In the genomic region with DNA sequence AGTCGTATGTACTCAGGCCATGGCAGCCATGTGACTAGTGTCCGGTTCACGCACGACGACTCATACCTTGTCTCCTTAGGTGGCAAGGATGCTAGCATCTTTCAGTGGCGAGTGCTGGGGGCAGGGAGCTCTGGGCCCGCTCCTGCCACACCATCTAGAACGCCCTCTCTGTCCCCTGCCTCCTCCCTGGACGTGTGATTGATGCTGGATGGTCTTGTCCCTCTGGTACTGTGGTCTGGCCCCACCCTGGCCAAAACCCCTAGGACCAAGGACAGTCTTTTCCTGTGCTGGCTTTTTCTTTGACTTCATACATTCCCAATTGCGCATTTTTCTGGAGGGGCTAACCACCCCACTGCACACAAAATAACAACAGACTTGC, we compare ENCODE assay signal across 8 mouse cellular contexts. TPM values are rescaled to one million over a fixed set of nuclear protein-coding genes. Genes with fewer than 3 reads are reported as not detected.
A peak's percentile ranks its signal among the peaks of the same experiment; 100 is the strongest.
DNase-seq lines count a peak whose midpoint lies in the region; ATAC-seq and TF ChIP-seq lines count a peak whose summit lies in the region.

No protein-coding gene starts in this region.

- no peaks in the 10 kb centered on the region for H3K9me3 ChIP-seq in erythroblast, embryonic 14.5 days (ENCODE audit: control insufficient read depth, low read length)
- H3K9me3 ChIP-seq in limb, embryonic 13.5 days: no peaks in the 10 kb centered on the region
- H3K9me3 ChIP-seq in stomach, embryonic 16.5 days (replicated peaks; ENCODE audit: control insufficient read depth, low read length): no peaks in the 10 kb centered on the region

- H3K27ac ChIP-seq in thymus, adult 2 months (ENCODE audit: control insufficient read depth, insufficient read depth, low read length): peak overlapping the region; percentile 64
- H3K27ac ChIP-seq in limb, embryonic 13.5 days: peak overlapping the region; percentile 99
- peak overlapping the region; percentile 76 for H3K27ac ChIP-seq in stomach, embryonic 16.5 days (ENCODE audit: low read length)

- 70% methylated on average over 10 of the region's 10 CpGs for WGBS in thymus, adult 2 months
- WGBS in limb, embryonic 13.5 days: 31% methylated on average over 10 of the region's 10 CpGs
- 37% methylated on average over 10 of the region's 10 CpGs for WGBS in stomach, embryonic 16.5 days

- H3K27me3 ChIP-seq in erythroblast, embryonic 14.5 days (ENCODE audit: control insufficient read depth): no peaks in the 10 kb centered on the region
- no peaks in the 10 kb centered on the region for H3K27me3 ChIP-seq in thymus, adult 2 months (ENCODE audit: control insufficient read depth, insufficient read depth, low read length)
- no peaks in the 10 kb centered on the region for H3K27me3 ChIP-seq in limb, embryonic 13.5 days
- no peaks in the 10 kb centered on the region for H3K27me3 ChIP-seq in stomach, embryonic 16.5 days (ENCODE audit: control insufficient read depth, insufficient read depth, low read length)

- H3K4me3 ChIP-seq in erythroblast, embryonic 14.5 days (replicated peaks): peak overlapping the region; percentile 100
- peak overlapping the region; percentile 35 for H3K4me3 ChIP-seq in thymus, adult 2 months (ENCODE audit: control insufficient read depth, insufficient read depth, low read length)
- peak overlapping the region; percentile 97 for H3K4me3 ChIP-seq in limb, embryonic 13.5 days
- H3K4me3 ChIP-seq in stomach, embryonic 16.5 days (replicated peaks; ENCODE audit: low read length): peak overlapping the region; percentile 99

- no peak for TF ChIP-seq POLR2A in thymus, adult 2 months (IDR thresholded peaks at IDR 0.05; ENCODE audit: control insufficient read depth, extremely low read depth, insufficient read depth, low read length, poor library complexity)

- no peak for TF ChIP-seq CTCF in thymus, adult 2 months (IDR thresholded peaks at IDR 0.05; ENCODE audit: borderline replicate concordance, control insufficient read depth, extremely low read depth, insufficient read depth, low read length, poor library complexity)

- ATAC-seq in erythroblast, adult 5-6 weeks (replicated peaks; ENCODE audit: low FRiP score, poor library complexity, severe bottlenecking): no peak; the same call in 1 of the 2 replicates
- ATAC-seq in limb, embryonic 13.5 days (ENCODE audit: low FRiP score, low read depth): peak; percentile 25
- 0 out of 2 replicates have a peak, but pooled peaks have one; percentile 1 for ATAC-seq in stomach, embryonic 16.5 days (ENCODE audit: insufficient read depth, low FRiP score)

- H3K4me1 ChIP-seq in erythroblast, embryonic 14.5 days (ENCODE audit: control insufficient read depth): peaks cover 62% of the 10 kb centered on the region
- H3K4me1 ChIP-seq in thymus, adult 2 months (replicated peaks; ENCODE audit: control insufficient read depth, insufficient read depth, low read length): peaks cover 21% of the 10 kb centered on the region
- peaks cover 40% of the 10 kb centered on the region for H3K4me1 ChIP-seq in limb, embryonic 13.5 days
- peaks cover 24% of the 10 kb centered on the region for H3K4me1 ChIP-seq in stomach, embryonic 16.5 days (ENCODE audit: control insufficient read depth, insufficient read depth, low read length)

- peaks cover 72% of the 10 kb centered on the region for H3K36me3 ChIP-seq in erythroblast, embryonic 14.5 days (ENCODE audit: control insufficient read depth)
- peaks cover 21% of the 10 kb centered on the region for H3K36me3 ChIP-seq in thymus, adult 2 months (ENCODE audit: control insufficient read depth, insufficient read depth, low read length)
- peaks cover 62% of the 10 kb centered on the region for H3K36me3 ChIP-seq in limb, embryonic 13.5 days
- peaks cover 6% of the 10 kb centered on the region for H3K36me3 ChIP-seq in stomach, embryonic 16.5 days (ENCODE audit: control insufficient read depth, insufficient read depth, low read length)

- peak overlapping the region; percentile 73 for H3K4me2 ChIP-seq in limb, embryonic 13.5 days (replicated peaks)
- peak overlapping the region; percentile 70 for H3K4me2 ChIP-seq in stomach, embryonic 16.5 days (ENCODE audit: low read depth, low read length)

- peak overlapping the region; percentile 100 for H3K9ac ChIP-seq in limb, embryonic 13.5 days
- peak overlapping the region; percentile 62 for H3K9ac ChIP-seq in stomach, embryonic 16.5 days (ENCODE audit: low read length)

- no peak for DNase-seq in thymus, adult 2 months
- no peak for DNase-seq in thymus, postnatal 14 days
- no peak for DNase-seq in natural killer cell, adult 2 months (ENCODE audit: low spot score in 2 of 2)
- no peak for DNase-seq in layer of hippocampus, postnatal 14 days (ENCODE audit: low spot score in 2 of 2)

RNA-seq across cellular contexts. Expression of a gene that starts 0.6 kb away (rescaled TPM):
- polyA plus RNA-seq in erythroblast, embryonic 14.5 days (2012): 2.2 and 3.4 TPM in 2 replicates
- 16.9 and 22.8 TPM in 2 replicates for total RNA-seq in erythroblast, adult 5-6 weeks (2015; ENCODE audit: low replicate concordance)
- total RNA-seq in erythroblast, adult 5-6 weeks (2017; ENCODE audit: low replicate concordance): 39.5 and 54.4 TPM in 2 replicates
- polyA plus RNA-seq in thymus, adult 2 months (2012; rRNA removed): 79.6 and 92.0 TPM in 2 replicates
- polyA plus RNA-seq in limb, embryonic 13.5 days (2015; fragmentation: Nextera tagmentation; extraction: Ambion mirVana): 192 and 193 TPM in 2 replicates
- polyA plus RNA-seq in stomach, embryonic 16.5 days (2015; fragmentation: Nextera tagmentation; extraction: Ambion mirVana): 142 and 149 TPM in 2 replicates
- total RNA-seq in layer of hippocampus, postnatal 14 days (2021): 10 to 100 TPM; 52.4 to 56.6 TPM

RNA-seq across cellular contexts. Expression of a gene that starts 11.8 kb away (rescaled TPM):
- 1.3 and 1.4 TPM in 2 replicates for polyA plus RNA-seq in erythroblast, embryonic 14.5 days (2012)
- total RNA-seq in erythroblast, adult 5-6 weeks (2015; ENCODE audit: low replicate concordance): 1.7 and 4.8 TPM in 2 replicates
- 6.3 and 8.3 TPM in 2 replicates for total RNA-seq in erythroblast, adult 5-6 weeks (2017; ENCODE audit: low replicate concordance)
- polyA plus RNA-seq in thymus, adult 2 months (2012; rRNA removed): 72.3 and 73.1 TPM in 2 replicates
- polyA plus RNA-seq in limb, embryonic 13.5 days (2015; fragmentation: Nextera tagmentation; extraction: Ambion mirVana): 36.9 and 37.2 TPM in 2 replicates
- 28.5 and 30.5 TPM in 2 replicates for polyA plus RNA-seq in stomach, embryonic 16.5 days (2015; fragmentation: Nextera tagmentation; extraction: Ambion mirVana)
- 10 to 100 TPM; 11.3 to 11.7 TPM for total RNA-seq in layer of hippocampus, postnatal 14 days (2021)

RNA-seq across cellular contexts. Expression of a gene that starts 12.0 kb away (rescaled TPM):
- polyA plus RNA-seq in erythroblast, embryonic 14.5 days (2012): 0.42 and 0.57 TPM in 2 replicates
- total RNA-seq in erythroblast, adult 5-6 weeks (2015; ENCODE audit: low replicate concordance): 1.2 TPM in 1 of 2 replicates, not detected in the other
- 1.7 and 3.0 TPM in 2 replicates for total RNA-seq in erythroblast, adult 5-6 weeks (2017; ENCODE audit: low replicate concordance)
- 11.9 and 13.5 TPM in 2 replicates for polyA plus RNA-seq in thymus, adult 2 months (2012; rRNA removed)
- 3.2 and 3.7 TPM in 2 replicates for polyA plus RNA-seq in limb, embryonic 13.5 days (2015; fragmentation: Nextera tagmentation; extraction: Ambion mirVana)
- 2.8 and 3.1 TPM in 2 replicates for polyA plus RNA-seq in stomach, embryonic 16.5 days (2015; fragmentation: Nextera tagmentation; extraction: Ambion mirVana)
- total RNA-seq in layer of hippocampus, postnatal 14 days (2021): 1 to 10 TPM; 3.2 to 4.0 TPM

RNA-seq across cellular contexts. Expression of a gene that starts 12.5 kb away (rescaled TPM):
- polyA plus RNA-seq in erythroblast, embryonic 14.5 days (2012): 1.6 TPM in 2 replicates
- 1.0 and 2.7 TPM in 2 replicates for total RNA-seq in erythroblast, adult 5-6 weeks (2015; ENCODE audit: low replicate concordance)
- 2.3 and 6.8 TPM in 2 replicates for total RNA-seq in erythroblast, adult 5-6 weeks (2017; ENCODE audit: low replicate concordance)
- 39.4 and 42.0 TPM in 2 replicates for polyA plus RNA-seq in thymus, adult 2 months (2012; rRNA removed)
- 35.6 and 36.5 TPM in 2 replicates for polyA plus RNA-seq in limb, embryonic 13.5 days (2015; fragmentation: Nextera tagmentation; extraction: Ambion mirVana)
- polyA plus RNA-seq in stomach, embryonic 16.5 days (2015; fragmentation: Nextera tagmentation; extraction: Ambion mirVana): 30.0 and 34.9 TPM in 2 replicates
- total RNA-seq in layer of hippocampus, postnatal 14 days (2021): 10 to 100 TPM; 15.0 to 17.3 TPM

RNA-seq across cellular contexts. Expression of a gene that starts 21.0 kb away (rescaled TPM):
- 15.8 and 16.4 TPM in 2 replicates for polyA plus RNA-seq in erythroblast, embryonic 14.5 days (2012)
- total RNA-seq in erythroblast, adult 5-6 weeks (2015; ENCODE audit: low replicate concordance): 12.5 and 14.2 TPM in 2 replicates
- total RNA-seq in erythroblast, adult 5-6 weeks (2017; ENCODE audit: low replicate concordance): 11.1 and 12.4 TPM in 2 replicates
- 102 and 106 TPM in 2 replicates for polyA plus RNA-seq in thymus, adult 2 months (2012; rRNA removed)
- polyA plus RNA-seq in limb, embryonic 13.5 days (2015; fragmentation: Nextera tagmentation; extraction: Ambion mirVana): 49.9 and 53.0 TPM in 2 replicates
- 37.2 and 39.0 TPM in 2 replicates for polyA plus RNA-seq in stomach, embryonic 16.5 days (2015; fragmentation: Nextera tagmentation; extraction: Ambion mirVana)
- total RNA-seq in layer of hippocampus, postnatal 14 days (2021): 100 to 1,000 TPM; 144 to 149 TPM

Comparison
In these comparisons a context has a peak if more than half of its experiments do, and no peak if none do; other contexts are left out.
1. H3K4me3 ChIP-seq: peak in every context shown above with its lines; median percentile 100 in erythroblast, embryonic 14.5 days; 99 in stomach, embryonic 16.5 days; 97 in limb, embryonic 13.5 days; 35 in thymus, adult 2 months.
2. RNA of a gene that starts 0.6 kb away (polyA plus RNA-seq): 192 to 193 TPM in limb, embryonic 13.5 days, 142 to 149 TPM in stomach, embryonic 16.5 days and 79.6 to 92.0 TPM in thymus, adult 2 months; 2.2 to 3.4 TPM in erythroblast, embryonic 14.5 days; every median in the first group is over 10 times any median in the second.
3. RNA of a gene that starts 11.8 kb away (polyA plus RNA-seq): 72.3 to 73.1 TPM in thymus, adult 2 months, 36.9 to 37.2 TPM in limb, embryonic 13.5 days and 28.5 to 30.5 TPM in stomach, embryonic 16.5 days; 1.3 to 1.4 TPM in erythroblast, embryonic 14.5 days; every median in the first group is over 10 times any median in the second.
4. Peak in every context shown above with its lines, with median percentiles within 50 percentile points of each other: H3K27ac ChIP-seq.